Mouse (Mus musculus): ENCODE measurements at regions not wholly inside any gene's neighbourhood (a gene's known extent, or its start where the extent isn't known, plus 50 kb on each side); places are given as distances from the start of the nearest gene placed in this dataset.

DNA sequence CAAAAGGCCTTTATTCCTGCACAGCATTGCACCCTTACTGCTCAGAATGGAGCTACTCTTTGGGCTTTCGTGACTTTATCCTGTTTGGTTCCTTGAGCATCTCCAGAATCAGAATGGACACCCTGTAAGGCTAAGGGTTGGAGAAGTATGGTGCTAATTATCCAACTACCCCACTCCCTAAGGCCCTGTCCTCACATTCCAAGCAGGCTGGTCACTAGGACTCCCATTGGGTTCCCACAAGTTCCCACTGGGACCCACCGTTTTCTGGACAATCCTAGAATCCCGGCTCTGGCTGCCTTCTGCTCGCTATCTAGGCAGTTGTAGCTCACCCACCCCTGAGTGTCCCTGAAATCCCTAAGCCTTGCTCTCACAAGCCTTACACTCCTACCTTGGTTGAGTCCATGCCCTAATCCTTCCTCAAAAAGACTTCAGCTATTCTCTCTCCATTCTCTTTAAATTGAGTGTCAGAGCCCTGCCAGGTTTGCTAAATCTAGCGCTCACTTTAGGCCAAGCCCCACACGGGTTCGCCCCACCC lies 146.1 kb downstream of the Efcab1 start:
- ATAC-seq (ENCODE audit: low FRiP score, low read depth) = no peak; the same call in 1 of the 2 replicates
- Histone ChIP-seq H3K27me3 (no peaks in the 10 kb centered on the region), H3K36me3 (no peaks in the 10 kb centered on the region), H3K9me3 (no peaks in the 10 kb centered on the region), H3K4me3 (no peak overlapping the region), H3K4me2 (replicated peaks) (peak overlapping the region; percentile 52), H3K27ac (peak overlapping the region; percentile 92), H3K9ac (no peak overlapping the region), H3K4me1 (peaks cover 54% of the 10 kb centered on the region)
- WGBS = 12% methylated on average over 7 of the region's 7 CpGs

DNA sequence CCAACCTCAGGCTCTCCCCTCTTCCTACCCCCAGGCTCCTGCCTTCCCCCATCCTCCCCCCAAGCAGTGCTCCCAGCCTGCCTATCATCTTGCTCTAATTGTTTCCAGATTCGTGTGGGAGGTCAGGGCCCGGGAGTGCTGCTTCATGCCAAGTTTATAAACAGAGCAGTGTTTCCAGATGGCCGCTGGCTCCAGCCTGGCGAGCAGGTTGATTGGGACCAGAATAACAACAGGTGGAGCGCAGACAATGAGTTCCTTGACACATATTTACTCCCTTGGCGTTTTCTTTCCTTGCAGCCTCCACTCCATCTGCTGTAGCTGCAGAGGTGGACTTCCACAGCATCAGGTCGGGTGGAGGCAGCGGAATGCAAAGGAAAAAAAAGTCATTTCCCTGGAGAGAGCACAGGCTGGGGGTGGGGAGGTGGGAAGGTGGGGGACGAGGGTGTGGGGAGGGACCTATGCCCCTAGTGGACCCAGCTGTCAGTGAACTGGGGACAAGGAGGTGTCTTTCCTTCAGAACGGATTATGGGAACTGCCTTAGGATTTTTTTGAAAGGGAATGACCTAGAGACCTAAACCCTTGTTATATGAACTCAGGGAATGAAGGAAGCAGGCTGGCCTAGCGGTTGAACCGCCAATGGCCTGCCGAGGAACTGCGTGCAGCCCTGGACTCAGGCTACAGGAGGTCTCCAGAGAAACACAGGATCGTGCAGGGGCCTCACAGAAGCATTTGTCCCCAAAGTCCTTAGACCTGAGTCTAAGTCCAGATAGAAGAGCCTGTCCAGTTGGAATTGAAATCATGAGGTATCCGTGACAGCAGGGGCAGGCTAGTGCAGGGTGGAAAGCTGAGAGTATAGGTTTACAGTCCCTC lies 146.8 kb downstream of the Efcab1 start:
- Histone ChIP-seq H3K9me3 (no peaks in the 10 kb centered on the region), H3K4me2 (replicated peaks) (peak overlapping the region; percentile 52), H3K27ac (peak overlapping the region; percentile 92), H3K4me1 (peaks cover 54% of the 10 kb centered on the region), H3K27me3 (no peaks in the 10 kb centered on the region), H3K4me3 (peak overlapping the region; percentile 5; the same call in 1 of the 2 replicates), H3K9ac (no peak overlapping the region), H3K36me3 (no peaks in the 10 kb centered on the region)
- 2% methylated on average over 16 of the region's 16 CpGs for WGBS
- peak; percentile 94 for ATAC-seq (ENCODE audit: low FRiP score, low read depth)

DNA sequence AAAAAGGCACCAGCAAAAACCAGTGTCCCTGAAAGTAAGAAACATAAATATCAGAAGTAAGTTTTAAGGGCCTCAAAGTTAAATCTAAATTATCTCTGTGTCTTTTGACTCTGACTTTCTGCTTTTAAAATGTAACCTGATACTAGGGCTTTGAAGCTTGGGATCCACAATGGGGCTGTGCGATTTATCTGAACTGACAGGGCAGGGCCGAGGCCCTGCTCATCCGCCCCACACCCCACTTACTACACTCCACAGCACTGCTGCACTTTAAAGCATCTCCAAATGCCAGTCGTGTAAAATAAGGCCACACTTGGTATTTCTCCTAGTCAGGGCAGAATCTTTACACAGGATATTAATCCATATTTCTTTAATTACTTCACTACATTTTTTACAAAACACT lies 147.4 kb downstream of the Efcab1 start:
- Histone ChIP-seq H3K9ac (no peak overlapping the region), H3K36me3 (no peaks in the 10 kb centered on the region), H3K4me2 (replicated peaks) (no peak overlapping the region), H3K27me3 (no peaks in the 10 kb centered on the region), H3K4me3 (no peak overlapping the region), H3K4me1 (peaks cover 54% of the 10 kb centered on the region), H3K27ac (peak overlapping the region; percentile 92), H3K9me3 (no peaks in the 10 kb centered on the region)
- WGBS = 5% methylated on average over 4 of the region's 4 CpGs
- no peak for ATAC-seq (ENCODE audit: low FRiP score, low read depth)

- Histone ChIP-seq H3K9me3 (no peaks in the 10 kb centered on the region), H3K36me3 (no peaks in the 10 kb centered on the region), H3K9ac (no peak overlapping the region), H3K4me1 (peaks cover 54% of the 10 kb centered on the region), H3K27ac (peak overlapping the region; percentile 80), H3K27me3 (no peaks in the 10 kb centered on the region), H3K4me3 (no peak overlapping the region), H3K4me2 (replicated peaks) (no peak overlapping the region)
- 23% methylated on average over 5 of the region's 5 CpGs for WGBS
- 0 out of 2 replicates have a peak, but pooled peaks have one; percentile 12 for ATAC-seq (ENCODE audit: low FRiP score, low read depth)
Observed at GRCm38 (mm10) chr16:15054306-15055001, 148.0 kb downstream of the Efcab1 start.

DNA sequence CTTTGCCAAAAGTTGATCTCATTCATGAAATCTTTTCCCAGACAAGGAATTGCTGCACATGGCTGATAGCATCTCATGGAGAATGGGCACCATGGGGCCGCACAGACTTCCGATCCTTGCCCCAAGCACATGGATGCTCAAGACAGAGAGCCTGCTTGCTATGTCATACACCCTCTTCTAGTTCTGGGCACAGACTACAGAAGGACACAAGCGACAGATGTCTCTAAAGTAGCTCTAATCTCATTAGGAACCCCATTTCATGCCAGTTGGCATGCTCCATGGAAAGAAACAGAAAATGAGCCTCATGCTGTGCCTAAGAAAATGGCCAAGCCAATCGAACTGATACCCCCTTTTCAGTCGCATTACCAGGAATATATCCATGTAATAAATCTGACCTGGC lies 149.3 kb downstream of the Efcab1 start:
- ATAC-seq (ENCODE audit: low FRiP score, low read depth) = no peak
- Histone ChIP-seq H3K36me3 (no peaks in the 10 kb centered on the region), H3K27me3 (no peaks in the 10 kb centered on the region), H3K27ac (peak overlapping the region; percentile 55), H3K4me2 (replicated peaks) (no peak overlapping the region), H3K9ac (no peak overlapping the region), H3K4me3 (no peak overlapping the region), H3K9me3 (no peaks in the 10 kb centered on the region), H3K4me1 (peaks cover 54% of the 10 kb centered on the region)
- WGBS = 80% methylated on average over 5 of the region's 5 CpGs

- Histone ChIP-seq H3K27me3 (no peaks in the 10 kb centered on the region), H3K27ac (no peak overlapping the region), H3K36me3 (no peaks in the 10 kb centered on the region), H3K4me3 (no peak overlapping the region), H3K4me1 (no peaks in the 10 kb centered on the region), H3K9me3 (no peaks in the 10 kb centered on the region), H3K9ac (no peak overlapping the region), H3K4me2 (replicated peaks) (no peak overlapping the region)
- 87% methylated on average over 7 of the region's 7 CpGs for WGBS
- no peak for ATAC-seq (ENCODE audit: low FRiP score, low read depth)
Observed at GRCm38 (mm10) chr16:15070485-15070960, 164.1 kb downstream of the Efcab1 start.

GRCm38 (mm10) chr16:15074407-15074806 lies 168.0 kb downstream of the Efcab1 start:
- peaks cover 3% of the 10 kb centered on the region; the same call in 1 of the 2 replicates for H3K9me3 ChIP-seq
- H3K27me3 ChIP-seq = no peaks in the 10 kb centered on the region
- no peak overlapping the region for H3K4me3 ChIP-seq
- H3K4me2 ChIP-seq (replicated peaks) = no peak overlapping the region
- H3K9ac ChIP-seq = no peak overlapping the region
- no peak overlapping the region for H3K27ac ChIP-seq
- no peaks in the 10 kb centered on the region for H3K36me3 ChIP-seq
- ATAC-seq (ENCODE audit: low FRiP score, low read depth) = no peak
- no peaks in the 10 kb centered on the region for H3K4me1 ChIP-seq

- H3K9ac ChIP-seq = 0 out of 2 replicates have a peak overlapping the region, but pooled peaks have one; percentile 13
- peak overlapping the region; percentile 93 for H3K27ac ChIP-seq
- WGBS = 38% methylated on average over 3 of the region's 3 CpGs
- no peak overlapping the region for H3K4me2 ChIP-seq (replicated peaks)
- H3K9me3 ChIP-seq = peaks cover 5% of the 10 kb centered on the region; the same call in 1 of the 2 replicates
- no peak overlapping the region for H3K4me3 ChIP-seq
- no peaks in the 10 kb centered on the region for H3K27me3 ChIP-seq
- no peak for ATAC-seq (ENCODE audit: low FRiP score, low read depth)
- H3K4me1 ChIP-seq = peaks cover 27% of the 10 kb centered on the region
- H3K36me3 ChIP-seq = no peaks in the 10 kb centered on the region
Observed at GRCm38 (mm10) chr16:15083692-15084091, 177.3 kb downstream of the Efcab1 start.

GRCm38 (mm10) chr16:15084147-15084752 lies 177.8 kb downstream of the Efcab1 start:
- ATAC-seq (ENCODE audit: low FRiP score, low read depth) = no peak; the same call in 1 of the 2 replicates

GRCm38 (mm10) chr16:15084753-15085728 lies 178.6 kb downstream of the Efcab1 start:
- Histone ChIP-seq H3K27ac (peak overlapping the region; percentile 93), H3K27me3 (no peaks in the 10 kb centered on the region), H3K4me3 (peak overlapping the region; percentile 47), H3K4me2 (replicated peaks) (peak overlapping the region; percentile 69), H3K9me3 (peaks cover 5% of the 10 kb centered on the region; the same call in 1 of the 2 replicates), H3K4me1 (peaks cover 27% of the 10 kb centered on the region), H3K36me3 (no peaks in the 10 kb centered on the region), H3K9ac (peak overlapping the region; percentile 67)
- peak; percentile 92 for ATAC-seq (ENCODE audit: low FRiP score, low read depth)
- WGBS = under 1% methylated on average over 56 of the region's 56 CpGs

More at GRCm38 (mm10) chr16:15084147-15084752, 177.8 kb downstream of the Efcab1 start:
- Histone ChIP-seq H3K27ac (peak overlapping the region; percentile 93), H3K36me3 (no peaks in the 10 kb centered on the region), H3K4me1 (peaks cover 27% of the 10 kb centered on the region), H3K27me3 (no peaks in the 10 kb centered on the region), H3K4me3 (peak overlapping the region; percentile 47), H3K4me2 (replicated peaks) (peak overlapping the region; percentile 69), H3K9me3 (peaks cover 5% of the 10 kb centered on the region; the same call in 1 of the 2 replicates), H3K9ac (peak overlapping the region; percentile 67)
- 16% methylated on average over 10 of the region's 10 CpGs for WGBS

GRCm38 (mm10) chr16:15086556-15086955 lies 180.2 kb downstream of the Efcab1 start:
- H3K9ac ChIP-seq = no peak overlapping the region
- no peaks in the 10 kb centered on the region for H3K36me3 ChIP-seq
- no peak for ATAC-seq (ENCODE audit: low FRiP score, low read depth)
- H3K4me2 ChIP-seq (replicated peaks) = no peak overlapping the region
- H3K27me3 ChIP-seq = no peaks in the 10 kb centered on the region
- no peak overlapping the region for H3K4me3 ChIP-seq
- peaks cover 27% of the 10 kb centered on the region for H3K4me1 ChIP-seq
- no peak overlapping the region; the same call in 1 of the 2 replicates for H3K27ac ChIP-seq
- WGBS = 76% methylated on average over 4 of the region's 4 CpGs
- no peaks in the 10 kb centered on the region for H3K9me3 ChIP-seq
